Mouse (Mus musculus): Measurements from ENCODE around the gene Minpp1. TPM values are rescaled to one million over a fixed set of nuclear protein-coding genes. Genes with fewer than 3 reads are reported as not detected.
"Not testable (repeated sequence)": the region's sequence is repeated elsewhere in the genome, so short reads cannot be mapped to it uniquely, and the experiment has no call there.

The Minpp1 gene
- total RNA-seq (2021) = 10 to 100 TPM; 66.8 to 70.2 TPM
- long read RNA-seq, experiment 1, transcript Minpp1-201 (5 exons, 2,613 nt) = major isoform, 206 of 213 reads
- long read RNA-seq, experiment 1, partial matches to known transcripts = 7 of 213 reads
- long read RNA-seq, experiment 1, other reads (novel, unspliced or antisense) = 0 of 213 reads
- long read RNA-seq, experiment 2, transcript Minpp1-201 (5 exons, 2,613 nt) = major isoform, 180 of 189 reads
- long read RNA-seq, experiment 2, partial matches to known transcripts = 7 of 189 reads
- long read RNA-seq, experiment 2, other reads (novel, unspliced or antisense) = 2 of 189 reads

DNA sequence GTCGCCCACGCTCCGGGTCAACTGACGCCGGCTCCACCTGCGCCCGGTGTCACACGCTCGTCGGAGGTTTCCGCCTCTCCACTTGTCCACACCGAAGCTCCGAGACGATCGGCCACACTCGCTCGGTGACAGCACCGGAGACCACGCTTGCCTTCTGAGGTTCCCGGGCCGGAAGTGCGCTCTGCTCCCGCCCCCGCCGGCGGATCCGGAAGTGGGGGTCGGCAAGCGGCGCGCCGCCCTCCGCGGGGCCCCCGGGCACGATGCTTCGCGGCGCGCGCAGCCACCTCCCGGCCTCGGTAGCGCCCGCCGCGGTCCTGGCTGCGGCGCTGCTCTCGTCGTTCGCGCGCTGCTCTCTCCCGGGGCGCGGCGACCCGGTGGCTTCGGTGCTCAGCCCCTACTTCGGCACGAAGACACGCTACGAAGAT lies at the start of gene Minpp1:
TSS of gene Minpp1 (plus strand) at position 89 of the 425 bp plus-strand sequence.
- intact Hi-C loops (cut with DNase I) = loop anchor here (5.0 kb wide), 1 partner anchor 98 kb away; the partner anchor contains the start of gene Sgms1
- peak; percentile 79 to 87 for DNase-seq (ENCODE audit: low spot score in 2 of 2)

- DNase-seq (ENCODE audit: low spot score in 2 of 2) = no peak
- intact Hi-C loops (cut with DNase I) = no loop called here
These were observed 46.2 kb upstream of the Minpp1 start for GRCm38 (mm10) chr19:32439356-32439755.

GRCm38 (mm10) chr19:32441568-32441967 lies 44.0 kb upstream of the Minpp1 start:
- intact Hi-C loops (cut with DNase I) = no loop called here
- DNase-seq (ENCODE audit: low spot score in 2 of 2) = peak in 1 of 2 experiments; percentile 7

DNA sequence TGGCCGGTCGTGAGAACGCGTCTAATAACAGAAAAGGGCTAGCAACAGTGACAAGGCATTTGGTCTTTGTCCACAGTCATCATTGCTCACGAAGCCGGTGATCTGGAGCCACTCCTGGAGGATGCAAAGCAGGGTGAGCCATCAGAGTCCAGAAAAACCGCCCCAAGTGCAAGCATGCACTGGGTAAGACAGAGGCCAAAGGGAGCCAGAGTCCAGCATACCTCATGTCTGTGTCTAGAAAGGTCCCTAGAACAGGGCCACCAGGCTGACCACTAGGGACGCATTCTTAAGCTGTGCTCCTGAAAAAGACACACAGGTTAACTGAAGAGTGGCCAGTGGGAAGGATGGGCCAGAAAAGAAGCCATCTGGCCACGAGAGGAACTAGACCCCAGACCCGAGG lies 36.6 kb upstream of the Minpp1 start:
- no peak for DNase-seq (ENCODE audit: low spot score in 2 of 2)
- intact Hi-C loops (cut with DNase I) = no loop called here

- DNase-seq (ENCODE audit: low spot score in 2 of 2) = peak; percentile 53 to 54
- intact Hi-C loops (cut with DNase I) = no loop called here
These were observed 33.3 kb upstream of the Minpp1 start for GRCm38 (mm10) chr19:32452231-32452630.

DNA sequence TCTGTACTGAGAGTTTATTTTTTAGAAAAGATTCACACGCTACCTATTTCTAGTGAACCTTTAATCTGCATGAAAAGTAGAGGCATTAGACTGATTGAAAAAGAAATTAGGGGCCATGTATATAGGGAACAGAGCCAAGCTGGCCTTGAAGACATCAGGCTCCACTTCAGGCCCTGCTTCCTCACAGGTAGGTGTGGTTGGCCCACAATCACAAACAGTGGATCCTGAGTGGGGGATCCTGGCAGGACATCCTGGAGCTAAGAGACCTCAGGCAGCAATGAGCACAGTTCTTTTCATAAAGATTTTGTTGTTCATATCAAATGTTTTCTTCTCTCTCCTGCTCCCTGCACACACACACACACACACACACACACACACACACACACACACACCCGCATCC lies 28.8 kb upstream of the Minpp1 start:
- intact Hi-C loops (cut with DNase I) = no loop called here
- DNase-seq (ENCODE audit: low spot score in 2 of 2) = no peak

DNA sequence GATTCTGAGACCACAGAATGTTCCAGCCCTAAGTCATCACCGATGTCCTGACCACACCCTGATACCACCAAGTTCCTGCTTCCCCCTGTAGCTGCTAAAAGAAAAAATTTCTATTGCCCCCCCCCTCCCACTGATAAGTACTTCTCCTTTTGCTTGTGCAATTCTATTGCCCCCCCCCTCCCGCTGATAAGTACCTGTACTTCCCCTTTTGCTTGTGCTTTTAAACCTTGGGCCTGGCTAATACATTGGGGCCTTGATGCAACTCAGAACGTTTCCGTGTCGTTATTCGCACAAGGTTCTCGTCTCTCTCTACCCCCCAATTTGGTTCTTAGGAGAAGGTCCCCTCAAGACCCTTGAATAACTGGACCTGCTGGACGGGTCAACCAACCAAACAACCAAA lies 27.9 kb upstream of the Minpp1 start:
- intact Hi-C loops (cut with DNase I); DNase-seq (ENCODE audit: low spot score in 2 of 2): not testable (repeated sequence)

- intact Hi-C loops (cut with DNase I) = no loop called here
- DNase-seq (ENCODE audit: low spot score in 2 of 2) = no peak
These were observed 22.5 kb upstream of the Minpp1 start for GRCm38 (mm10) chr19:32463037-32463436.

DNA sequence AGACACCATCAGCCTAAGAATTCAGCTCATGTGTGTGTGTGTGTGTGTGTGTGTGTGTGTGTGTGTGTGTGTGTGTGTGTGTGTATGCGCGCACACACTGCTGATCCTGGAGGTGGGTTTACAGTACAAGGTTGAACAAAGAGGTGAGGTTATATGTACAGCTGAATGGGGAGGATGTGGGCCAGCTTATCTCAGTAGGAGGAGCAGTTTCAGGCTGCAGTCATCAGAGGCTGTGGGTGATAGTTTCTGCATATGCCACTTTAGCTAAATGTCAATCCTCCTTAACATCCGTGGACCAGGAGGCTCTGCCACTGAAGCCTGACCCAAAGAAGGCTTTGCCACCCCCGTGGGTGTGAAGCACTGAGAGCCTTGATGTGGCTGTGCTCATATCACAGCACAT lies 20.3 kb upstream of the Minpp1 start:
- intact Hi-C loops (cut with DNase I) = no loop called here
- no peak for DNase-seq (ENCODE audit: low spot score in 2 of 2)

- intact Hi-C loops (cut with DNase I) = no loop called here
- DNase-seq (ENCODE audit: low spot score in 2 of 2) = no peak
These were observed 19.1 kb upstream of the Minpp1 start, which contains the start of gene Rpl9-ps6 for GRCm38 (mm10) chr19:32466478-32466877. TSS of gene Rpl9-ps6 (minus strand) at chr19:32466578.

- DNase-seq (ENCODE audit: low spot score in 2 of 2) = no peak
- intact Hi-C loops (cut with DNase I) = no loop called here
These were observed 18.2 kb upstream of the Minpp1 start for GRCm38 (mm10) chr19:32467325-32467724.

- intact Hi-C loops (cut with DNase I) = no loop called here
These were observed 15.5 kb upstream of the Minpp1 start for GRCm38 (mm10) chr19:32470059-32470497.

GRCm38 (mm10) chr19:32470570-32471263 lies 14.9 kb upstream of the Minpp1 start:
- no peak for DNase-seq (ENCODE audit: low spot score in 2 of 2)
- intact Hi-C loops (cut with DNase I) = no loop called here

More at GRCm38 (mm10) chr19:32470059-32470497, 15.5 kb upstream of the Minpp1 start:
- peak; percentile 36 to 69 for DNase-seq (ENCODE audit: low spot score in 2 of 2)

DNA sequence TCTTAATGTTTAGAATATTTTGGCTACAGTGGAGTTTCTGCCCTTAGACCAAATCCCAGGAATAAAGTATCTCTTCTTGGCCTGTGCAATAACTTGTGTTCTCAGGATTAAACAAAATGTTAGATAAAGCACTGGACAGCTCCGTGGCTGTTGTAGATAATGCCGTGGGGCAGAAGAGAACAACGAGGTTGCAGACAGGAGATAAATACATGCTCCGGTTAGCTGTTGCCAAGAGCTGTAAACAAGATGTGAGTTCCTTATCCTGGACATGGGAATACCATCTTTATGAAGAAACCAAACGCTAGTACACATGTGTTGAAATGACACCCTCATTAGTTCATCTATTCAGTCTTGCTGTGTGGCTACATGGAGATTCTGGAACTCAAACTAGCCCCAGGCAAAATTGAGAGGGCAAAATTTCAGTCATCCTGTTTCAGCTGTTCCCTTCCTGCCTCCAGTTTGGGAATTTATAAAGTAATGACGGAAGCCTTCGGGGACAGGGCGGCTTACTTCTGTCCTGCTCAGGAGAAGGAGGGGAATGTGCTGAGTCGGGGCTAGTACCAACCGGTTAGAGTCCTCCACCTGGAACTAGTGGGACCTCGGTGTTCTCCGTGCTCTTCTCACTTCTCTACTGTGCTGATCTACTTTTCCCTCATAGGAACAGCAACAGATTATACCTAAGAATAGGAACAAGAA lies 9.4 kb upstream of the Minpp1 start:
- intact Hi-C loops (cut with DNase I) = no loop called here
- no peak for DNase-seq (ENCODE audit: low spot score in 2 of 2)

GRCm38 (mm10) chr19:32476712-32477052 lies 8.9 kb upstream of the Minpp1 start:
- DNase-seq (ENCODE audit: low spot score in 2 of 2) = no peak
- intact Hi-C loops (cut with DNase I) = no loop called here

DNA sequence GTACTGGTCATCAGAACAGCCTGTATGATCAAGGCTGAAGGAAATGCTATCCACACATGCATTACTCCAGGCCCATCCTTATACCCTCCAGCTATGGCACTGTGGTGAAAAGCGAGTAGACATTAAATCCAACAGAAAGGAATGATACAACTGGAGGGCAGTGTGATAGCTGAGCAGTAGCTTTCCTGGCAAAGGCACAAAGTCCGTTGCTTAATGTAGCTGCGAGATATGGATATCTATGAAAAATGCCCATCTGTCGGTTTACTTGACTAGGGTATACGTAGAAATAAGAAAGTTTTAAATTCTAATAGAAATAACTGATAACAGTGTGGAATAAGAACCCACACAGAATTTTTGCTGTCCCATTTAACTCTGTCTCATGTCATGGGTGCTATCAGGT lies 5.3 kb upstream of the Minpp1 start:
- intact Hi-C loops (cut with DNase I) = no loop called here

DNA sequence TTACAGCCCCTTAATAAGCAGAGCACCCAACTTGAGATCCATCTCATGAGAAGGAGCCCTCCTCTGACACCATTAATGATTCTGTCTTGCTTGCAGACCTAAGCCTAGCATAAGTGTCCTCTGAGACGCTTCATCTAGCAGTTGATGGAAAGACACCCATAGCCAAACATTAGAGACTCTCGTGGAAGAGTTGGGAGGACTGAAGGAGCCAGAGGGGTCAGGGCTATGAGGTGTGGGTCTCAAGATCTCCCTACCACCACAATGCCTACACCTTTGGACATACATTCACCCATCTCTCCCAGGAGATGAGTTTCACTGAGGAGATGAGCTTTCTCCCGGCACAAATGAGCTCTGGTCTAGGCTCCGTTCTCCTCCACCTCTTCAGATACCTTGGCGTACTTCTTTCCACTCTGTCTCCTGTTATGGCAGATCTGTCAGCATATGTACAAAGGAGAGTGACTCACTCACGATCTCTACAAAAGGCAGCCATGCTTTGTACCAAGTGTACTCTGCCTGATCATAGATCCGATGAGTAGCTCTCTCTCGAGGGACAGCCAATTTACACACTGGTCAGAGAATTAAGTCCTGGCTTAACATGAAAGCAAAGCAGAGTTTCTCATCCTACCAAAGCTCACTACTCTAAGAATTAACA lies 4.7 kb upstream of the Minpp1 start:
- intact Hi-C loops (cut with DNase I) = no loop called here
- DNase-seq (ENCODE audit: low spot score in 2 of 2) = no peak

More for the DNA sequence above, 5.3 kb upstream of the Minpp1 start:
- no peak for DNase-seq (ENCODE audit: low spot score in 2 of 2)

GRCm38 (mm10) chr19:32481511-32481910 lies 4.1 kb upstream of the Minpp1 start:
- intact Hi-C loops (cut with DNase I) = no loop called here
- no peak for DNase-seq (ENCODE audit: low spot score in 2 of 2)

DNA sequence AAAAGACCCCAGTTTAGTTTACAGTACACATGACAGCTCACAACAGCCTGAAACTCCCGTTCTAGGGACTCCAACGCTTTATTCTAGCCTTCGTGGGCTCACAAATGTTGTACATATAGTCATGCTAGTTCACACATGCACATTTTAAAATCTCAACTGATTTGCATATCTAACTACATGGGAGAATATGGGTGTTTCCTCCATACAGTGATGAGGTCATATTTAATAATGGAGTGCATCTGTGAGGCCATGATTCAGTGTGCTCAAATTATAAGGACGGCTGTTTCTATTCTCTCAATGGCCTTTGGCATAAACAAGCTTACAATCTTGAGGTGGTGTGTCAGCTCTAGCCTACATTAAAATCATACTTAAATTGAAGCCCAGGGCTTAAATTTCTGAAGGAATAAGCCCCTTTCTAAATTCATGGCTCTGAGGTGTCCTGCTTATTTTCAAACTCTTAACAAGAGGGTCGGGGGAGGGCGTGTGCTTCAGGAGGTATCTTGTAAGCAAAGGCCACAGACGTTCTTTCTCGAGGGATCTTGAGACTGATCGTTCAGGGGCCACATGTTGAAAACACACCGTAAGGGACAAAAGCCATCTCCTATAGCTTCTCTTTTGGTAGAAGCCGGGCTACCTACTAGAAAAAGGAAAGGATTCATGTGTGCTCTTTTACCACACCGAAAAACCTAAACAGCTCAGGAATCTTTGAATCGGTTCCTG lies 468 bp upstream of the Minpp1 start:
- no peak for DNase-seq (ENCODE audit: low spot score in 2 of 2)
- intact Hi-C loops (cut with DNase I) = loop anchor here (5.0 kb wide), 1 partner anchor 98 kb away; the partner anchor contains the start of gene Sgms1

Data from left cerebral cortex, postnatal 14 days (tissue).